Mouse (Mus musculus): ENCODE measurements at regions not wholly inside any gene's neighbourhood (a gene's known extent, or its start where the extent isn't known, plus 50 kb on each side); places are given as distances from the start of the nearest gene placed in this dataset. TPM values are rescaled to one million over a fixed set of nuclear protein-coding genes. Genes with fewer than 3 reads are reported as not detected.

DNA sequence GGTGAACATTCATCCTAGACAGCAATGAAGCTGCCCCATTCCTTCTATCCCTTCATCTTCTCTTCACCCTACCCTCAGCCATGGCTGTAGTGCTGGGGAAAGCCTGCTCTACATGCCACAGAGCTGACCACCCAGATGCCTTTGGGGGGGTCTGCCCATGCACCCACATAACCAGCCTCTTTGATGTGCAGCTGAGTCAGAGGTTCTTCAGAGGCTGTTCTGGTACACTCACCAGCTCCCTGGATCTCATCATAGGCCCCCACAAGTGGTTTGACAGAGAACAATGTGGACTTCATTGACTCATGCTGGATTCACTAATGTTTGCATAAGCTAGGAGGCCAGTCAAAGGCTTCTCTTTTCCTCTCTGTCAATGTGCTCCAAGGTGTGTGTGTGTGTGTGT, 162.4 kb downstream of the Snx13 start:
- Histone ChIP-seq H3K27me3 (ENCODE audit: control insufficient read depth, insufficient read depth, insufficient read length) (no peaks in the 10 kb centered on the region), H3K4me3 (ENCODE audit: insufficient read depth, poor library complexity, severe bottlenecking) (no peak overlapping the region), H3K36me3 (ENCODE audit: control insufficient read depth, insufficient read depth) (no peaks in the 10 kb centered on the region), H3K79me2 (ENCODE audit: control insufficient read depth, insufficient read depth) (no peaks in the 10 kb centered on the region), H3K79me3 (ENCODE audit: low read depth) (no peaks in the 10 kb centered on the region), H3ac (ENCODE audit: control insufficient read depth, insufficient read length, low read depth) (no peak overlapping the region)
- TF ChIP-seq CTCF (IDR thresholded peaks at IDR 0.05; ENCODE audit: control insufficient read depth, insufficient read depth, insufficient read length) (no peak), FOSL1 (IDR thresholded peaks at IDR 0.05; ENCODE audit: insufficient read depth, low read length, poor library complexity, severe bottlenecking) (no peak), MYOD1 (IDR thresholded peaks at IDR 0.05; ENCODE audit: control insufficient read depth, insufficient read length, low read depth) (no peak), MAX (IDR thresholded peaks at IDR 0.05) (no peak), USF1 (IDR thresholded peaks at IDR 0.05; ENCODE audit: low read depth) (no peak), MYOG (IDR thresholded peaks at IDR 0.05; ENCODE audit: control insufficient read depth, extremely low read depth, insufficient read length) (no peak), CEBPB (IDR thresholded peaks at IDR 0.05; ENCODE audit: low read depth) (no peak)

DNA sequence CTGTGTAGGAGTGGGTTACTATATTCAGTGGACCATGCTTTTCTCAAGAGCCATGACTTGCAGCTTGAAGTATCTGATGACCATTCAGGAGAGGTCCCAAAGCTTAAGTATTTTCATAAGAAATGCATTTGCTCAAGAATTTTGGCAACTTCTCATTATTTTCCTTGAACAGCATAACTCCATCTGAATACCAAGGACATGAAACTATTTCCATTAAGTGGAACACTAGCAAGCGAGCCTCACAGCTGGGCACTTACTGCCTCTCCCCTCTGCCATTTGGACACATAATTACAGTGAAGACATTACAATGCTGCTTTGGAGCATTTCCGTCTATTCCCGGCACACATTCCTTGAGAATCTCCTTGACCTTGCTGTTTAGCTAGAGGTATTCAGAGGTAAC, 160.6 kb downstream of the Snx13 start:
- Histone ChIP-seq H3K27me3 (ENCODE audit: control insufficient read depth, insufficient read depth, insufficient read length) (no peaks in the 10 kb centered on the region), H3K79me2 (ENCODE audit: control insufficient read depth, insufficient read depth) (no peaks in the 10 kb centered on the region), H3ac (ENCODE audit: control insufficient read depth, insufficient read length, low read depth) (no peak overlapping the region), H3K4me3 (ENCODE audit: insufficient read depth, poor library complexity, severe bottlenecking) (no peak overlapping the region), H3K79me3 (ENCODE audit: low read depth) (no peaks in the 10 kb centered on the region), H3K36me3 (ENCODE audit: control insufficient read depth, insufficient read depth) (no peaks in the 10 kb centered on the region)
- no peak for TF ChIP-seq MYOD1 (IDR thresholded peaks at IDR 0.05; ENCODE audit: control insufficient read depth, insufficient read length, low read depth)
- no peak for TF ChIP-seq MYOG (IDR thresholded peaks at IDR 0.05; ENCODE audit: control insufficient read depth, extremely low read depth, insufficient read length)
- no peak for TF ChIP-seq CTCF (IDR thresholded peaks at IDR 0.05; ENCODE audit: control insufficient read depth, insufficient read depth, insufficient read length)
- no peak for TF ChIP-seq USF1 (IDR thresholded peaks at IDR 0.05; ENCODE audit: low read depth)
- no peak for TF ChIP-seq MAX (IDR thresholded peaks at IDR 0.05)

DNA sequence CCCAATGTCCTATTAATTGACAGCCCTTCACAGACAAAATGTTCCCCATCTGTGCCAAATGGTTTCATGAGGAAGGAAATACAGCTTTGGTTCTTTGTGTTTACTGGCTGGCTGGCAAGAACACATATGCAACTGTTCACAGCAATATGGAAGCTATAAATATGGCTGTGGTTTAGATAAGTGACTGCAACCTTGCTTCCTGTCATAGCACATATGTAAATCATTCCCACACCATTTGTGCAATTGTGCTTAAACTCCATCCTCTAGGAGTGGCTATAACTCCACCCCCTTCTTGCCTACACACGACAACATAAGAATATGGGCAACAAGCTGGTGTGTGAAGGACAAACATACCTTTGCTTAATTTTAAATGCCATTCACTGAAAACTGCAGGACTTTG, 156.4 kb downstream of the Snx13 start:
- no peak for TF ChIP-seq CEBPB (IDR thresholded peaks at IDR 0.05; ENCODE audit: low read depth)
- no peak for TF ChIP-seq FOSL1 (IDR thresholded peaks at IDR 0.05; ENCODE audit: insufficient read depth, low read length, poor library complexity, severe bottlenecking)
- TF ChIP-seq MAX (IDR thresholded peaks at IDR 0.05): no peak
- Histone ChIP-seq H3K79me3 (ENCODE audit: low read depth) (no peaks in the 10 kb centered on the region), H3K27me3 (ENCODE audit: control insufficient read depth, insufficient read depth, insufficient read length) (no peaks in the 10 kb centered on the region), H3K79me2 (ENCODE audit: control insufficient read depth, insufficient read depth) (no peaks in the 10 kb centered on the region), H3ac (ENCODE audit: control insufficient read depth, insufficient read length, low read depth) (no peak overlapping the region), H3K36me3 (ENCODE audit: control insufficient read depth, insufficient read depth) (no peaks in the 10 kb centered on the region), H3K4me3 (ENCODE audit: insufficient read depth, poor library complexity, severe bottlenecking) (no peak overlapping the region)

DNA sequence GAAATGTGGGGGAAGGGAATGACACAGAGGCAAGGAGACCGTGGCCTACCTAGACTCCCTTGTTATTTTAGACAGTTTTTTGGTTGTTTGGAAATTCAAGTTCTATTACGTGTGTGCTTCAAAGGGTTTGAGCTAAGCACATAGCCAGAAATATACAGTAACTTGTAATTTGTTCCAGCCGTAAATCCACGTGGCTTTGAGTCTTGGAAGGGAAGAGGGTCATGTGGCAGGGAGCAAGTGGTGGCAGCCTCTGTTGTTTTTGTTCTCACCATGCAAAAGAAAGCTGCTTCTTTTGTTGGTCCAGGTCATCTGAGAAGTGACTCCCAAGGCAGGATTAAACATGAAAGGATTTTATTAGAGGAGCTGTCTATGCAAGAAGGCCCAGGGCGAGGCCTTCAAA, 153.1 kb downstream of the Snx13 start:
- Histone ChIP-seq H3ac (ENCODE audit: control insufficient read depth, insufficient read length, low read depth) (no peak overlapping the region), H3K4me3 (ENCODE audit: insufficient read depth, poor library complexity, severe bottlenecking) (no peak overlapping the region), H3K27me3 (ENCODE audit: control insufficient read depth, insufficient read depth, insufficient read length) (no peaks in the 10 kb centered on the region), H3K79me3 (ENCODE audit: low read depth) (no peaks in the 10 kb centered on the region), H3K36me3 (ENCODE audit: control insufficient read depth, insufficient read depth) (no peaks in the 10 kb centered on the region), H3K79me2 (ENCODE audit: control insufficient read depth, insufficient read depth) (no peaks in the 10 kb centered on the region)
- TF ChIP-seq FOSL1 (IDR thresholded peaks at IDR 0.05; ENCODE audit: insufficient read depth, low read length, poor library complexity, severe bottlenecking): no peak
- TF ChIP-seq CTCF (IDR thresholded peaks at IDR 0.05; ENCODE audit: control insufficient read depth, insufficient read depth, insufficient read length): no peak
- TF ChIP-seq MYOG (IDR thresholded peaks at IDR 0.05; ENCODE audit: control insufficient read depth, extremely low read depth, insufficient read length): no peak
- TF ChIP-seq CEBPB (IDR thresholded peaks at IDR 0.05; ENCODE audit: low read depth): no peak
- no peak for TF ChIP-seq MAX (IDR thresholded peaks at IDR 0.05)
- TF ChIP-seq MYOD1 (IDR thresholded peaks at IDR 0.05; ENCODE audit: control insufficient read depth, insufficient read length, low read depth): no peak
- no peak for TF ChIP-seq USF1 (IDR thresholded peaks at IDR 0.05; ENCODE audit: low read depth)

Small RNA genes in the stretch of these regions (microRNA-seq; reads per million reads assigned to microRNA genes)
- gene Gm44396 (ENCODE audit: borderline microRNAs expressed): not detected
